Mouse (Mus musculus): ENCODE measurements around the gene Sf3b3. TPM values are rescaled to one million over a fixed set of nuclear protein-coding genes. Genes with fewer than 3 reads are reported as not detected.
"Not testable (repeated sequence)": the region's sequence is repeated elsewhere in the genome, so short reads cannot be mapped to it uniquely, and the experiment has no call there.

The Sf3b3 gene
- polyA plus RNA-seq, 1 experiment from 2014 or later, result 92.8 TPM

- peaks cover 37% of the 10 kb centered on the region for H3K36me3 ChIP-seq (ENCODE audit: control insufficient read depth, insufficient read depth, low read length)
- H3K4me2 ChIP-seq, result no peak overlapping the region
- no peaks in the 10 kb centered on the region for H3K4me1 ChIP-seq (ENCODE audit: control insufficient read depth, insufficient read depth, low read length)
- no peak overlapping the region for H3K9ac ChIP-seq (ENCODE audit: low read depth, low read length)
- H3K9me3 ChIP-seq (replicated peaks; ENCODE audit: control insufficient read depth, low read length), result no peaks in the 10 kb centered on the region
- H3K27ac ChIP-seq (ENCODE audit: low read depth, low read length), result no peak overlapping the region
- no peak for ATAC-seq (replicated peaks; ENCODE audit: insufficient number of reproducible peaks, low FRiP score, low TSS enrichment)
- 83% methylated on average over 7 of the region's 7 CpGs for WGBS (ENCODE audit: insufficient replicate concordance)
- no peaks in the 10 kb centered on the region for H3K27me3 ChIP-seq (ENCODE audit: control insufficient read depth, insufficient read depth, low read length)
- no peak overlapping the region for H3K4me3 ChIP-seq (ENCODE audit: low read depth, low read length)
These were observed 13.3 kb upstream of the Sf3b3 start for GRCm38 (mm10) chr8:110859651-110860501.

GRCm38 (mm10) chr8:110856760-110857461 is 10.3 kb upstream of the Sf3b3 start:
- no peak overlapping the region for H3K4me3 ChIP-seq (ENCODE audit: low read depth, low read length)
- WGBS (ENCODE audit: insufficient replicate concordance), result 83% methylated on average over 4 of the region's 5 CpGs
- no peaks in the 10 kb centered on the region for H3K9me3 ChIP-seq (replicated peaks; ENCODE audit: control insufficient read depth, low read length)
- peaks cover 43% of the 10 kb centered on the region for H3K36me3 ChIP-seq (ENCODE audit: control insufficient read depth, insufficient read depth, low read length)
- no peaks in the 10 kb centered on the region for H3K27me3 ChIP-seq (ENCODE audit: control insufficient read depth, insufficient read depth, low read length)
- no peak overlapping the region for H3K4me2 ChIP-seq
- no peak overlapping the region for H3K27ac ChIP-seq (ENCODE audit: low read depth, low read length)
- H3K9ac ChIP-seq (ENCODE audit: low read depth, low read length), result no peak overlapping the region
- H3K4me1 ChIP-seq (ENCODE audit: control insufficient read depth, insufficient read depth, low read length), result no peaks in the 10 kb centered on the region
- no peak for ATAC-seq (replicated peaks; ENCODE audit: insufficient number of reproducible peaks, low FRiP score, low TSS enrichment)

GRCm38 (mm10) chr8:110856073-110856472 is 9.5 kb upstream of the Sf3b3 start:
- H3K4me1 ChIP-seq (ENCODE audit: control insufficient read depth, insufficient read depth, low read length); H3K27ac ChIP-seq (ENCODE audit: low read depth, low read length); H3K9me3 ChIP-seq (replicated peaks; ENCODE audit: control insufficient read depth, low read length); ATAC-seq (replicated peaks; ENCODE audit: insufficient number of reproducible peaks, low FRiP score, low TSS enrichment); H3K27me3 ChIP-seq (ENCODE audit: control insufficient read depth, insufficient read depth, low read length); H3K4me2 ChIP-seq; H3K4me3 ChIP-seq (ENCODE audit: low read depth, low read length); H3K9ac ChIP-seq (ENCODE audit: low read depth, low read length): not testable (repeated sequence)
- peaks cover 49% of the 10 kb centered on the region for H3K36me3 ChIP-seq (ENCODE audit: control insufficient read depth, insufficient read depth, low read length)
- 94% methylated on average over 4 of the region's 4 CpGs for WGBS (ENCODE audit: insufficient replicate concordance)

GRCm38 (mm10) chr8:110851186-110851585 is 4.6 kb upstream of the Sf3b3 start:
- WGBS (ENCODE audit: insufficient replicate concordance), result 94% methylated on average over 10 of the region's 10 CpGs
- H3K27me3 ChIP-seq (ENCODE audit: control insufficient read depth, insufficient read depth, low read length), result no peaks in the 10 kb centered on the region
- peaks cover 37% of the 10 kb centered on the region for H3K36me3 ChIP-seq (ENCODE audit: control insufficient read depth, insufficient read depth, low read length)
- H3K4me2 ChIP-seq, result no peak overlapping the region
- H3K4me3 ChIP-seq (ENCODE audit: low read depth, low read length), result no peak overlapping the region
- peaks cover 9% of the 10 kb centered on the region for H3K4me1 ChIP-seq (ENCODE audit: control insufficient read depth, insufficient read depth, low read length)
- H3K9me3 ChIP-seq (replicated peaks; ENCODE audit: control insufficient read depth, low read length), result no peaks in the 10 kb centered on the region
- H3K9ac ChIP-seq (ENCODE audit: low read depth, low read length), result no peak overlapping the region
- no peak overlapping the region for H3K27ac ChIP-seq (ENCODE audit: low read depth, low read length)
- no peak for ATAC-seq (replicated peaks; ENCODE audit: insufficient number of reproducible peaks, low FRiP score, low TSS enrichment)

- peaks cover 27% of the 10 kb centered on the region for H3K36me3 ChIP-seq (ENCODE audit: control insufficient read depth, insufficient read depth, low read length)
- H3K27ac ChIP-seq (ENCODE audit: low read depth, low read length), result no peak overlapping the region
- no peaks in the 10 kb centered on the region for H3K9me3 ChIP-seq (replicated peaks; ENCODE audit: control insufficient read depth, low read length)
These were observed 1.3 kb upstream of the Sf3b3 start for GRCm38 (mm10) chr8:110847645-110848495.

GRCm38 (mm10) chr8:110847171-110847549 is 573 bp upstream of the Sf3b3 start:
- H3K9ac ChIP-seq (ENCODE audit: low read depth, low read length), result peak overlapping the region; percentile 98
- H3K4me1 ChIP-seq (ENCODE audit: control insufficient read depth, insufficient read depth, low read length), result peaks cover 16% of the 10 kb centered on the region
- H3K27ac ChIP-seq (ENCODE audit: low read depth, low read length), result peak overlapping the region; percentile 87
- peaks cover 30% of the 10 kb centered on the region for H3K36me3 ChIP-seq (ENCODE audit: control insufficient read depth, insufficient read depth, low read length)
- H3K4me3 ChIP-seq (ENCODE audit: low read depth, low read length), result peak overlapping the region; percentile 95
- WGBS (ENCODE audit: insufficient replicate concordance), result under 1% methylated on average over 13 of the region's 13 CpGs
- peak overlapping the region; percentile 94 for H3K4me2 ChIP-seq
- ATAC-seq (replicated peaks; ENCODE audit: insufficient number of reproducible peaks, low FRiP score, low TSS enrichment), result no peak
- H3K27me3 ChIP-seq (ENCODE audit: control insufficient read depth, insufficient read depth, low read length), result no peaks in the 10 kb centered on the region
- H3K9me3 ChIP-seq (replicated peaks; ENCODE audit: control insufficient read depth, low read length), result no peaks in the 10 kb centered on the region

More at GRCm38 (mm10) chr8:110847645-110848495, 1.3 kb upstream of the Sf3b3 start:
- peak overlapping the region; percentile 95 for H3K4me3 ChIP-seq (ENCODE audit: low read depth, low read length)
- H3K4me2 ChIP-seq, result peak overlapping the region; percentile 94
- no peak for ATAC-seq (replicated peaks; ENCODE audit: insufficient number of reproducible peaks, low FRiP score, low TSS enrichment)
- peaks cover 16% of the 10 kb centered on the region for H3K4me1 ChIP-seq (ENCODE audit: control insufficient read depth, insufficient read depth, low read length)
- WGBS (ENCODE audit: insufficient replicate concordance), result 41% methylated on average over 14 of the region's 14 CpGs
- H3K27me3 ChIP-seq (ENCODE audit: control insufficient read depth, insufficient read depth, low read length), result no peaks in the 10 kb centered on the region
- peak overlapping the region; percentile 98 for H3K9ac ChIP-seq (ENCODE audit: low read depth, low read length)

- Histone ChIP-seq H3K27me3 (ENCODE audit: control insufficient read depth, insufficient read depth, low read length) (no peaks in the 10 kb centered on the region), H3K4me2 (peak overlapping the region; percentile 94), H3K27ac (ENCODE audit: low read depth, low read length) (peak overlapping the region; percentile 87), H3K9ac (ENCODE audit: low read depth, low read length) (peak overlapping the region; percentile 98), H3K4me1 (ENCODE audit: control insufficient read depth, insufficient read depth, low read length) (peaks cover 16% of the 10 kb centered on the region), H3K9me3 (replicated peaks; ENCODE audit: control insufficient read depth, low read length) (no peaks in the 10 kb centered on the region), H3K4me3 (ENCODE audit: low read depth, low read length) (peak overlapping the region; percentile 95), H3K36me3 (ENCODE audit: control insufficient read depth, insufficient read depth, low read length) (peaks cover 29% of the 10 kb centered on the region)
- ATAC-seq (replicated peaks; ENCODE audit: insufficient number of reproducible peaks, low FRiP score, low TSS enrichment), result no peak
- 9% methylated on average over 17 of the region's 17 CpGs for WGBS (ENCODE audit: insufficient replicate concordance)
These were observed 674 bp downstream of the Sf3b3 start for GRCm38 (mm10) chr8:110845821-110846404.

GRCm38 (mm10) chr8:110844941-110845340 is 1.6 kb downstream of the Sf3b3 start:
- H3K4me1 ChIP-seq (ENCODE audit: control insufficient read depth, insufficient read depth, low read length), result peaks cover 16% of the 10 kb centered on the region
- H3K4me3 ChIP-seq (ENCODE audit: low read depth, low read length), result peak overlapping the region; percentile 95
- H3K9ac ChIP-seq (ENCODE audit: low read depth, low read length), result no peak overlapping the region
- H3K27ac ChIP-seq (ENCODE audit: low read depth, low read length), result no peak overlapping the region
- H3K9me3 ChIP-seq (replicated peaks; ENCODE audit: control insufficient read depth, low read length), result no peaks in the 10 kb centered on the region
- H3K27me3 ChIP-seq (ENCODE audit: control insufficient read depth, insufficient read depth, low read length), result no peaks in the 10 kb centered on the region
- H3K4me2 ChIP-seq, result peak overlapping the region; percentile 94
- WGBS (ENCODE audit: insufficient replicate concordance), result 82% methylated on average over 3 of the region's 3 CpGs
- ATAC-seq (replicated peaks; ENCODE audit: insufficient number of reproducible peaks, low FRiP score, low TSS enrichment), result no peak
- H3K36me3 ChIP-seq (ENCODE audit: control insufficient read depth, insufficient read depth, low read length), result peaks cover 31% of the 10 kb centered on the region

All from heart, embryonic 11.5 days (tissue).